Mouse (Mus musculus) forelimb bud, embryonic 11.5 days (tissue): ENCODE results near the gene Acbd3.

Experiments
- DNase-seq: peaks from one replicate; pipeline ENCODE4 v3.0.0-alpha.2; 2012; ENCODE audit warnings: low read depth, low spot score

The Acbd3 gene

GRCm38 (mm10) chr1:180762180-180762579 lies 36.3 kb downstream of the Acbd3 start:
- no peak for DNase-seq

DNA sequence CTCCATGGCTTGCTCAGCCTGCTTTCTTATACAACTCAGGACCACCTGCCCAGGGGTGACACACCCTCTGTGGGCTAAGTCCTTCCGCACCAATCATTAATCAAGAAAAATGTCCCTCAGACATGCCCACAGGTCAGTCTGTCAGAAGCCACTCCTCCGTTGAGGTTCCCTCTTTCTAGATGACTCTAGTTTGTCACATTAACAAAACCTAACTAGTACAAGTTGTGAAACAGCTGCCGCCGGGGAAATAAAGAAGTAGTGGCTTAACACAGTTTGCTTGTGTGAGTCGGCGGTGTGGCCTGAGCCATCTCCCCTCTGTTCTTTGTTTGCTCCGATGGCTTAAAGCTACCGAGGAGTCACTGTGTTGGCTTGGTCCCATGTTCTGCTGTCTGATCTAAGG lies 36.8 kb downstream of the Acbd3 start:
- DNase-seq = no peak

DNA sequence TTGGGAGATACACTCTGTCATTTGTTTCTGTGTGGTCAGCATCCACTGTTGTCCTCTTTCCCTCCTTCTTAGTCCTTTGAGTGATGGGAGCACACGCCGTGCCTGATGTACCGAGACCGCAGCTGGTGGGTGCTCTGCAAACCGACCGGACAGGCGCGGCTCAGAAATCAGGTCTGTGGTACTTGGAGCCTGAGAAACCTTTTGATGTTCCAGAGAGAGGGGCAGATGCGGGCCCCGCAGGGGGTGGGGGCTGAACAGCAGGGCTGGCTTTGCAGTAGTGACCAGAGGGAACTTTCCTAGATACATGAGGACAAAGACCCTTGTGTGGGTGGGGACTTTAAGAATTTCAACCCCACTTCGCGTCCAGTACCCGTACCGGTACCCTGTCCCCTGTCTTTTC lies 37.5 kb downstream of the Acbd3 start:
- no peak for DNase-seq

DNA sequence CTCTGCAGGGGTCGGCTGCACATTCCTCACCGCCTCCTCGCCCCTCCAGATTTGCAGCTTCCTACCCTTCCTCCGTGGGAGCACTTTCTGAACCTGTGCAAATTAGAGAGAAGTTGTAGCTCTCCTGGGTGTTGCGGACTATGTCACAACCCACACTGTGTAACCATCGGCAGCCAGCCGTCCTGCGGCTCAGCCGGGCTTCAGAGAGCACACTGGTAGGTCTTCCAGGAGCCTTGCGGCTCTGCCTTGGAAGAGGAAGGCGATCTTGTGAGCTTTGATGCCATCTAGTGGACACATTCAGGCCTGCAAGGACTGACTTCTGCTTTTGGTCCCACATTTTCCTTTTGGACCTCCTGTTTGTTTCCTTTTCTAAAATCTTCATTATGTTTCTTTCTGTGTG lies 38.0 kb downstream of the Acbd3 start:
- peak; percentile 86 for DNase-seq

DNA sequence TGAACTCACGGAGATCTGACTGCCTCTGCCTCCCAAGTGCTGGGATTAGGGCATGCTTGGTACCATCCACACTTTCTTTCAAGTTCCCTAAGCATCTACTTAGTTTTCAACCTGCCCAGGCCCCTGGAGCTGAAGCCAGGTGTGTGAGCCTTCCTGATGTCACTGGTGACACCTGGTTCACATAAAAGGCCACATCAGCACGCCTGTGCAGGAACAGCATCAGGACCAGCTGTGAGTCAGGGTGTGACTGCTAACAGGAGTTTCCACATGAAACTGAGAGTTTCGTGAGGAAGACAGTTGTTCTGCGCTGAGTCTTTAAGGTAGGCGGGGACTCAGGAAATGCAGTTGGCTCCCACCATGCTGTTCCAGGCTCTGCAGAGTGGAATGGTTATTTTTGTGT lies 39.5 kb downstream of the Acbd3 start:
- no peak for DNase-seq

DNA sequence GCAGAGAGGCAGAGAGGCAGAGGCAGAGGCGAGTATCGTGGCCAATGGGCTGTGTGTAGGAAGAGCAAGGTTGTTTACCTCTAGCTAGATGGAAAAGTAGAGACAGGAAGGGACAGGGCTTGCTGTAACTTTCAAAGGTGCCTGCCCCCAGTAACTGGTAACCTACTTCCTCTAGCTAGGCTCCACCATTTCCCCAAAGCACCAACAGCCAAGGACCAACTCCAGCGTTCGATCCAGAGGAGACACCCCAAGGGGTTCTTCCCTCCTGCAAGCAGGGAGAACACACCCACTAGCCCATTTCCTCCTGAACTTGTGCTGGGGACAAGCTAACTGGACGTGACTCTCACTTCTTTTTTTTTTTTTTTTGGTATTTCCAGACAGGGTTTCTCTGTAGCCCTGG lies 40.7 kb downstream of the Acbd3 start:
- no peak for DNase-seq

DNA sequence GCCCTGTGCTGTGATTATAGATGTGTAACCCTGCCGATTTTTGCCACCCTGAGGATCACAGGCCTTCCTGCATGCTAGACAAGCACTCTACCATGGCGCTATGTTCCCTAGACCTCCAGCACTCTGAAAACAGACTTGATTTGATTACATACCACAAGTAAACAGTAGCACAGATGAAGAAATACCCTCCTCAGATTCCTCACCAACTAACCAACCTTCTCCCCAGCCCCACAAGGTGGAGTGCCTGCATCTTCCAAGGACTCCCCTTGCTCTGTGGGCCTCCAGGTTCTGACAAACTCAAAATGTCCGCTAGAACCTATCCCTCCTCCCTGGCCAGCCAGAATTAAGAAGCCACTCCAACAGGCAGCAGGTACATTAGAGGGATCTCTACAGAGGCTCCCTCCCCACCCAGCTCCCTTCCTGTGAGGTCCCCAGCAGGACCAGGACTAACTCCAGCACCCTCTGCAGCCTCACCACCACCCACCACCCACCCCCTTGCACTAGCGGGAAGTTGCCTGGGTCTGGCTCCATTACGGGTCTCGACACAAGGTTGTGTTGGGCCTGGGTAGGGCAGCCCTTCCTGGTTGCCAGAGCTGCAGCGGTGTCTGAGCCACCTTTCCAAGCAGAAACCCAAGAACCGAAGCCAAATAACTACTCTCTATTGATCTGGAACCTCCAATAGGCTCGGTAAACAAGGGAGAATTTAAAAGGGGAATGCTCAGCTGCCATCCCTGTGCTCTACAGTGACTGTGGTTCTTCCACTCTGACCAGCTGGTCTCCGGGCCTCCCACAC lies 41.9 kb downstream of the Acbd3 start:
- no peak for DNase-seq

GRCm38 (mm10) chr1:180768334-180769168 lies 42.7 kb downstream of the Acbd3 start:
- DNase-seq = peak; percentile 83

DNA sequence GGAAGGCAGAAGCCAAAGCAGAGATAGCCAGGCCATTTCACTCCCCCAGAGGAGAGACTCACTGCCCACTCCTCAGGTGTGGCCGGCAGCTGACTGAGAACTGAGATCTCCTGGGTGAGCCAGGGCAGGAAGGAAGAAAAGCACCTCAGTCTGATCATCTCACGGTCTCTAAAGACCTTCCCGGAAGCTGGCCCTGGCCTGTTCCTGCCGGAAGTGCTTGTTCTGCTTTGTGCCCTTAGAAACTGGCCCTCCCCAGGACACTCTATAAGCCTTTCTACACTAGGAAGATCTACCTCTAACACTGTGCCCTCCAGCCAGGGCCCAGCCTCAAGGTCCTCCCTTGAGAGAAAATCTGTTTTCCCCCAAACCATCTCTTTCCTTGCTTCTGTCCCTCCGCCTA lies 45.5 kb downstream of the Acbd3 start:
- no peak for DNase-seq

GRCm38 (mm10) chr1:180771722-180772121 lies 45.9 kb downstream of the Acbd3 start:
- no peak for DNase-seq

GRCm38 (mm10) chr1:180772291-180772690 lies 46.4 kb downstream of the Acbd3 start:
- DNase-seq = no peak

GRCm38 (mm10) chr1:180774664-180775063 lies 48.8 kb downstream of the Acbd3 start:
- no peak for DNase-seq

- no peak for DNase-seq
Observed at GRCm38 (mm10) chr1:180775317-180775716, 49.5 kb downstream of the Acbd3 start.

- no peak for DNase-seq
Observed at GRCm38 (mm10) chr1:180775849-180776493, 50.1 kb downstream of the Acbd3 start.

DNA sequence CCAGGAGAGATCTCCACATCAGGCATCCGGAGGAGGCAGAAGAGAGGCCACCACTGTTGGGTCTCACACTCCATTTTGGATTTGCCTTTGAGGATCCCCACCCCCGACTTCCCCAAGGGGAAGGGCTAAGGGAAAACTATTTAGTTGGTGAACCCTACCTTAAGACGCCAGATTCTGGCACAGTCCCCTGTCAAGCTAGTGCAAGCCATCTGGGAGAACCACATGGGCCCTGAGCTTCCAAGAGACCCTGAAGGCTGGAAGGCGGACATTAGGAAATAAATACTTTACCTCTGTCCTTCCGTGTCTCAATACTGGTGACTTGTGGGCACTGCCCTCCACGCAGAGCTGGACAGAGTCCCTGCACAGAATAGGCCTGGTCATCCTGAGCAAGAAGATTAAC lies 50.7 kb downstream of the Acbd3 start:
- no peak for DNase-seq

DNA sequence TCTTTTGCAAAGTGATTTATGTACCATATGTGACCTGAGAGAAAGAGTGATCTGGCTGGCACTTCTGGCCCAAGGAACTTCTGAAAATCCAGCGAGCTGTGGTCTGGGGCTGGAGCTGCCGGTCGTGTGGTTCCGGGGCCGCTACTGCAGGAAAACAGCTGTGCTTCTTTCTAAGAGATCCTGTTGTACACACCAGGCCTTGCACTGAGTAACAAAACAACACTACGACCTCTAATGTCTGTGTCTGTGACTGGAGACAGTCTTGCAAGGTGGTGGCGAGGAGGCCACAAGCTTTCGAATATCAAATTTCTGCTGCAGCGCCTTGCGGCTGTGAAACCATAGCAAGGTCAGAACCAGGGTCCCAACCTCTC lies 51.4 kb downstream of the Acbd3 start:
- no peak for DNase-seq

DNA sequence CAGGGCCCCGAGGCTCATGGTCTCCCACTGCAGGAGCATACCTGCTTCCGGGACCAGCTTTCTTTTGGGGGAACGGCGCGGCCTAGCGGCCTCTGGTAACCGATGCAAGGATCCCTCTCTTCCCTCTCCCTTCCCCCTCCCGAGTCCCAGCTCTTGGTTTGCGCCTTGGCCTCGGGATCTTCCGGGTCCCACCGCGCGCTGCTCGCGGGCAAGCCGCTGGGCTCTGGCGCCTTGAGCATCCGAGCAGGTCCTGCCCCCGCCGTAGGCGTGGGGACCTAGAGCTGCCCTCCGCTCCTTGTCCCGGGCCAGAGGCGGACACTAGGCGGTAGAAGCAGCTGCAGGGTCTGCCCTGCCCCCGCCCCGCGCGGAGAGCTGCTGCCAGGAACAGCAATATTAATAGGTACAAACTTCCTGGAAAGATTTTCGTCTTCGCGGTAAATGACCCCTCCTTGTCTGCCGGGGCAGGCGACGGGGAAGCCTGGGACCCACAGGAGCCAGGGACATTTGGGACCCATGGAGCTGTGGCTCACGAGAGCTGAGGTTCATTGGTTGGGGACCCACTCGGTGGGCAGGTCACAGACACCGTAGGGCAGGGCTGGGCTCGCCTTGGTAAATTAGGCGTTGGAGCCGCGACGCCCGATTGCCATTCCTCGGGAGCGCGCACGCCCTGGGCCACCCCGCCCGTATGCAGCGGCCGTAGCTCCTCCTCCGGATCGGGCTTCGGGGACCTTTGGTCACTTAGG lies 52.0 kb downstream of the Acbd3 start:
- peak; percentile 91 for DNase-seq

- DNase-seq = no peak
Observed at GRCm38 (mm10) chr1:180778403-180778754, 52.5 kb downstream of the Acbd3 start.

DNA sequence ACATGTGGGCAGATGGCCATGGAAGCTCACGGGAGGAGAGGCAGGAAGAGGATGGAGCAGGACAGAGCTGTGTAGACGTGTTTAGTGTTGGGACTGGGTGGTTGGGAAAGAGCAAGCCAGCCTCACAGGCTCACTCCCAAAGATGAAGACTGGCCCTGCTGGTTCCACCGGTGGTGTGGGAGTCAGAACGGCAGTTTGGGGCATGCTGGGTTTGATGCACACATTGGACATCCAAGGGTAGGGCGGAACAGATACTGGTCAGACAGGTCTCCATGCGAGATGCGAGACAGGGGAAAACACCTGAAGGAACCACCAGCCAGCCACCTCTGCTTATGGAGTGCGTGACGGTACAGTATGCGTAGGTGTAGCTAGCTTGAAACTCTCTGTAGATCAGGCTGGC lies 53.1 kb downstream of the Acbd3 start:
- DNase-seq = no peak

DNA sequence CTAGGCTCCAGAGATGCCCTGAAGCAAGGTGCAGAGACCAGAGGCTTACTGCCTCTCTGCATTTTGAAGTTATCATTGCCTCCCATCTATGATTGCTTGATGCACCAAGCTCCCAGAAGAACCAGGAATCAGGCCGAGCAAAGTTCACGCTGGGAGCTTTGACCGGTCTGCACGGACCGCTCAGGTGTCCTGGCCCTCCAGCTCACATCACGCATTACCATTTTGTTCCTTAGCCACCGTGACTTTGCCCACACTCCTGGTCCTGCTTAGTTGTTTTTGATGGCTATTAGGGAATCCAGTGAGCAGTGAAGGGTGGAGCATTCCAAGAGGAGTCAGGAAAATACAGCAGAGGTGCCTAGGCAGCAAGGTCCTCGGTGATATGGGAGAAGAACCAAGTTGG lies 54.4 kb downstream of the Acbd3 start:
- DNase-seq = no peak

GRCm38 (mm10) chr1:180781250-180781649 lies 55.4 kb downstream of the Acbd3 start:
- no peak for DNase-seq
